Mouse (Mus musculus): ENCODE data around the gene Anxa4.
A peak's percentile ranks its signal among the peaks of the same experiment; 100 is the strongest.

The Anxa4 gene

GRCm38 (mm10) chr6:86747171-86747570, 46.2 kb downstream of the Anxa4 start:
- peak; percentile 20 for DNase-seq

GRCm38 (mm10) chr6:86740652-86741051, 52.7 kb downstream of the Anxa4 start:
- DNase-seq, result no peak

- no peak for DNase-seq
Observed at GRCm38 (mm10) chr6:86736830-86737229, 56.6 kb downstream of the Anxa4 start.

- DNase-seq, result no peak
Observed at GRCm38 (mm10) chr6:86736313-86736712, 57.1 kb downstream of the Anxa4 start.

GRCm38 (mm10) chr6:86733183-86733876, 60.1 kb downstream of the Anxa4 start, which contains the start of gene Gmcl1:
Gmcl1 (minus strand) TSS chr6:86733383.
- peak; percentile 95 for DNase-seq

GRCm38 (mm10) chr6:86732276-86733173, 60.9 kb downstream of the Anxa4 start:
- DNase-seq, result no peak

- DNase-seq, result no peak
Observed at GRCm38 (mm10) chr6:86728711-86729110, 64.7 kb downstream of the Anxa4 start.

- no peak for DNase-seq
Observed at GRCm38 (mm10) chr6:86721977-86722376, 71.4 kb downstream of the Anxa4 start.

GRCm38 (mm10) chr6:86708072-86708774, 85.2 kb downstream of the Anxa4 start:
- no peak for DNase-seq

GRCm38 (mm10) chr6:86702577-86702976, 90.8 kb downstream of the Anxa4 start:
- no peak for DNase-seq

- no peak for DNase-seq
Observed at GRCm38 (mm10) chr6:86697903-86698302, 95.5 kb downstream of the Anxa4 start.

GRCm38 (mm10) chr6:86696213-86696612, 97.2 kb downstream of the Anxa4 start:
- peak; percentile 66 for DNase-seq

GRCm38 (mm10) chr6:86694465-86694864, 98.9 kb downstream of the Anxa4 start:
- DNase-seq, result no peak

- DNase-seq, result no peak
Observed at GRCm38 (mm10) chr6:86689671-86690070, 103.7 kb downstream of the Anxa4 start.

GRCm38 (mm10) chr6:86686971-86687370, 106.4 kb downstream of the Anxa4 start:
- DNase-seq, result no peak
